Mouse (Mus musculus): ENCODE data around the gene Gm3159.
"Not testable (repeated sequence)": the region's sequence is repeated elsewhere in the genome, so short reads cannot be mapped to it uniquely, and the experiment has no call there.

Gm3159 gene

GRCm38 (mm10) chr14:4397226-4397625 lies at the start of gene Gm3159:
Gene Gm3159, plus strand, starts transcription at chr14:4397526.
- DNase-seq (ENCODE audit: low read depth): not testable (repeated sequence)

GRCm38 (mm10) chr14:4368991-4369390 lies 28.3 kb upstream of the Gm3159 start:
- not testable (repeated sequence) for DNase-seq (ENCODE audit: low read depth)

GRCm38 (mm10) chr14:4369691-4370090 lies 27.6 kb upstream of the Gm3159 start:
- DNase-seq (ENCODE audit: low read depth): not testable (repeated sequence)

GRCm38 (mm10) chr14:4377871-4378270 lies 19.5 kb upstream of the Gm3159 start:
- DNase-seq (ENCODE audit: low read depth): not testable (repeated sequence)

- not testable (repeated sequence) for DNase-seq (ENCODE audit: low read depth)
These were observed 11.7 kb upstream of the Gm3159 start for GRCm38 (mm10) chr14:4385606-4386005.

GRCm38 (mm10) chr14:4392841-4393530 lies 4.3 kb upstream of the Gm3159 start:
- not testable (repeated sequence) for DNase-seq (ENCODE audit: low read depth)

GRCm38 (mm10) chr14:4398624-4399023 lies 1.3 kb downstream of the Gm3159 start:
- not testable (repeated sequence) for DNase-seq (ENCODE audit: low read depth)

GRCm38 (mm10) chr14:4400115-4400789 lies 2.9 kb downstream of the Gm3159 start:
- not testable (repeated sequence) for DNase-seq (ENCODE audit: low read depth)

- not testable (repeated sequence) for DNase-seq (ENCODE audit: low read depth)
These were observed 3.9 kb downstream of the Gm3159 start for GRCm38 (mm10) chr14:4401245-4401644.

GRCm38 (mm10) chr14:4403840-4404239 lies 6.5 kb downstream of the Gm3159 start:
- not testable (repeated sequence) for DNase-seq (ENCODE audit: low read depth)

GRCm38 (mm10) chr14:4409939-4410338 lies 12.6 kb downstream of the Gm3159 start:
- not testable (repeated sequence) for DNase-seq (ENCODE audit: low read depth)

- DNase-seq (ENCODE audit: low read depth): not testable (repeated sequence)
These were observed 17.9 kb downstream of the Gm3159 start, which contains the start of gene Gm3164 for GRCm38 (mm10) chr14:4414965-4415835. Gene Gm3164, plus strand, starts transcription at chr14:4415448.

- DNase-seq (ENCODE audit: low read depth): not testable (repeated sequence)
These were observed 33.4 kb downstream of the Gm3159 start, which contains the start of gene Gm3173 for GRCm38 (mm10) chr14:4430692-4431091. Gene Gm3173, plus strand, starts transcription at chr14:4430992.
